Mouse (Mus musculus) stomach, embryonic 15.5 days (tissue): ENCODE measurements around the gene Tia1. TPM values are rescaled to one million over a fixed set of nuclear protein-coding genes. Genes with fewer than 3 reads are reported as not detected.

Experiments used
- ATAC-seq: fragments of 200-750 bp; cut with Nextera tagmentation; 2 replicates; pipeline ENCODE4 v1.8.0; 2017; ENCODE audit warnings: low read depth, moderate number of reproducible peaks, moderate TSS enrichment; ENCODE audit not compliant: insufficient read depth, low FRiP score
- H3K27ac ChIP-seq: fragments of 300-500 bp; sonication (generic); 2 replicates; pipeline ENCODE4 v1.5.1; 2015; ENCODE audit warnings: mild to moderate bottlenecking, inconsistent platforms
- H3K27me3 ChIP-seq: fragments of 300-500 bp; sonication (generic); replicated peaks from 2 replicates; pipeline ENCODE4 v1.6.1; 2015; ENCODE audit warnings: inconsistent platforms
- H3K36me3 ChIP-seq: fragments of 300-500 bp; sonication (generic); 2 replicates; pipeline ENCODE4 v1.6.1; 2015; ENCODE audit warnings: inconsistent platforms
- H3K4me1 ChIP-seq: fragments of 300-500 bp; sonication (generic); 2 replicates; pipeline ENCODE4 v1.6.1; 2015; ENCODE audit warnings: inconsistent platforms
- H3K4me2 ChIP-seq: fragments of 300-500 bp; sonication (generic); 2 replicates; pipeline ENCODE4 v1.6.1; 2015; ENCODE audit warnings: mild to moderate bottlenecking, inconsistent platforms
- H3K4me3 ChIP-seq: fragments of 300-500 bp; sonication (generic); replicated peaks from 2 replicates; pipeline ENCODE4 v1.5.1; 2015; ENCODE audit warnings: inconsistent platforms
- H3K9ac ChIP-seq: fragments of 300-500 bp; sonication (generic); 2 replicates; pipeline ENCODE4 v1.6.1; 2015; ENCODE audit warnings: inconsistent platforms
- H3K9me3 ChIP-seq: fragments of 300-500 bp; sonication (generic); 2 replicates; pipeline ENCODE4 v1.6.1; 2016; ENCODE audit warnings: inconsistent platforms
- WGBS: fragments of 180-500 bp; shearing (Covaris S2); methylation state at CpG from one replicate; pipeline ENCODE4 v1.1.7; 2015; 5-methylcytosine and 5-hydroxymethylcytosine counted together
- polyA plus RNA-seq: library from polyadenylated mRNA; unstranded; fragments of >200 nt; fragmentation: Nextera tagmentation; extraction: Ambion mirVana; gene quantifications from 2 replicates; pipeline ENCODE4 v1.2.1, GENCODE M21; 2015

Gene Tia1
- polyA plus RNA-seq, 1 experiment from 2014 or later = 158 TPM

DNA sequence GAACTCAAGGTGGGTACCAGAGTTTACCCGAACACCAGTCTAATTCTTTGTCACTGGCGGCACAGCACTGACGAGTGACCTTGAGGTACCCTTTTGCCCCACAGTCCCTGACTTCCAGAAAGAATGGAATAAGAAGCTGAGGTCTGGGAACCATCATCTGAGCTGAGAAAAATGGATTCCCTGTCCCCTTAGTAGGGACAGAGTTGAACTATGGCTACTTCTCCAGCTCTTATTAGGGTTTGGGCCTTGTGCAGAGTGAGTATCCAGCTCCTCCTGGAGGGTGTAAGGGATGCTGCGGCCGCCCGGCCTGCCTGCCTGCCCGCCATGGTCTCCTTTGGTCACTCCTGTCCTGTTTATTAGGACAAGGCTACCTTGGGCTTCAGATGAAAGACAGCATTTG, 69.1 kb downstream of the Tia1 start:
- WGBS = 48% methylated on average over 7 of the region's 7 CpGs
- ATAC-seq = no peak
- H3K4me2 ChIP-seq = peak overlapping the region; percentile 54
- 0 out of 2 replicates have a peak, but pooled peaks cover 2% of the 10 kb centered on the region for H3K36me3 ChIP-seq
- H3K9ac ChIP-seq = peak overlapping the region; percentile 6; the same call in 1 of the 2 replicates
- peak overlapping the region; percentile 36 for H3K4me3 ChIP-seq
- H3K9me3 ChIP-seq = no peaks in the 10 kb centered on the region
- H3K27ac ChIP-seq = peak overlapping the region; percentile 86
- H3K4me1 ChIP-seq = peaks cover 20% of the 10 kb centered on the region
- H3K27me3 ChIP-seq = no peaks in the 10 kb centered on the region

DNA sequence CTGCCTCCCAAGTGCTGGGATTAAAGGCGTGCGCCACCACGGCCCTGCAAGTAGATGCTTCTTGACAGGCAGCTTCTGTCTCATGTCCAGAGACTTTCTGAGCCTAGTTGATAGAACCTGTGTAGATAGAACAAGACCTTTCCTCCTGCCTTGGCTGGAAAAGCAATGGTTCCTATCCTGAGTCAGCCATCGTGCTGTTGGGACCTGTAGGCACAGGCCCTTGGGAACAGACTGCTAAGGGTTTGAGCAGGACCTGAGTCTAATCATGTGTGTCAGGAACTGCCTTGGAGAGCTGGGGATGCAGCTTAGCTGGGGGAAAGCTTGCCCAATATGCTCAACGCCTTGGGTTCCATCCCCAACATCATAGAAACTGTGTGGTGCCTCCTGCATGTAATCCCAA, 70.1 kb downstream of the Tia1 start:
- H3K27ac ChIP-seq = no peak overlapping the region
- no peak for ATAC-seq
- no peak overlapping the region for H3K4me2 ChIP-seq
- H3K9me3 ChIP-seq = no peaks in the 10 kb centered on the region
- no peak overlapping the region for H3K4me3 ChIP-seq
- H3K36me3 ChIP-seq = no peaks in the 10 kb centered on the region
- 95% methylated on average over 5 of the region's 5 CpGs for WGBS
- no peaks in the 10 kb centered on the region for H3K27me3 ChIP-seq
- H3K4me1 ChIP-seq = peaks cover 29% of the 10 kb centered on the region
- no peak overlapping the region for H3K9ac ChIP-seq

DNA sequence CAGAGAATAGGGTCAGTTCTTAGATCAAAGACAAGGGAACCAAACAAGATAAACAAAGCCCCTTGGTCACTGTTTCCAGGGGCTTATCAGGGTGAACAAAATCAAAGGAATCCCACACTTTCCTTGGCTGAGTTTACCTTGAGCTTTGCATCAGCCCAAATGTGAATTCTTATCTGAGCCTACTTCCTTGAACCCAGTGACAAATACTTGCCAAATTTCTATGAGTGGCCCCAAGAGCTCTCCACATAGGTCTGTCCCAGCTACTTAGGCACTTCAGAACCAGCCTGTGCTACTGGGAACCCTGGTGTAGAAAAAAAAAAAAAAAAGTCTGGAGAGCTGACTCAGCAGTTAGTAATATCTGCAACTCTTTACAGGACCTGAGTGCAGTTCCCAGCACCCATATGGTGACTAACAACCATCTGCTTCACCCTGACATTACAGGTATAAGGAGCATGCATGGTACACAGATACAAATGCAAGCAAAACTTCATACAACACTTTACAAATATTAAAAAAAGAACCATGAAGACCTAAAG, 70.7 kb downstream of the Tia1 start:
- Histone ChIP-seq H3K4me1 (peaks cover 35% of the 10 kb centered on the region), H3K9me3 (no peaks in the 10 kb centered on the region), H3K27me3 (no peaks in the 10 kb centered on the region), H3K9ac (no peak overlapping the region), H3K36me3 (no peaks in the 10 kb centered on the region), H3K4me2 (no peak overlapping the region), H3K4me3 (no peak overlapping the region), H3K27ac (no peak overlapping the region)
- no peak for ATAC-seq

DNA sequence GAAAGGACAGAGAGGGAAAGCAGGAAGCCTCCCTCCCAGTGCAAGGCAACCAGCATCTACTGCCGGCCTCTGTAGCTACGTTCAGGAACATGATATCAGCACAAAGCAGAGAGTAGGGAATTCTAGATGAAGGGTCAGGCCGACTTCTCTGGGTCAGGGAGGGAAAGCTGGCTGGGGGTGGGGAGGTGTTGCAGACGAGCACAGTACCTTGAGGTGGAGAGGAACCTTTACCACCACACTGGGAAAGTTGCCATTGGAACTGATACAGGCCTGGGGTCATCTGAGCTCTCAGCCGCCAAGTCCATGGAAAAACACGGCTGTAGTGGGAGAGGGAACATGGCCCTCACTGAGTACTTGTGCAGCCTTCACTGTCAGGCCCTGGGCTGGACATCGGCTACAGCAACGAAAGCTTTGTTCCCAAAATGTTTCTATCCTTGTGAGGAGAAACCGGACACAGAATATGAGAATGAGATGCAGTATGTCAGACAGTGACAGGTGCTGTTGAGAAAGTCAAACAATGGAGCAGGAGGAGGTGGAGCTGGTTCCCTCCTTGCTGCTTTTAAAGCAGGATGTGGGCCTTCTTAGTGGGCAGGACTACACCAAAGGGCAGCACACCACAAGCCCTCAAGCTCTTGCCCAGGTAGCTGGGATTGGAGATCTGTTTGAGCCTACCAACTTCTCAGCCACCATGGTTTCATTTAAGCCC, 71.6 kb downstream of the Tia1 start:
- no peak overlapping the region for H3K4me2 ChIP-seq
- H3K27ac ChIP-seq = peak overlapping the region; percentile 62
- H3K4me3 ChIP-seq = no peak overlapping the region
- no peak for ATAC-seq
- WGBS = 51% methylated on average over 9 of the region's 9 CpGs
- H3K36me3 ChIP-seq = no peaks in the 10 kb centered on the region
- peaks cover 42% of the 10 kb centered on the region for H3K4me1 ChIP-seq
- H3K9me3 ChIP-seq = no peaks in the 10 kb centered on the region
- no peak overlapping the region for H3K9ac ChIP-seq
- no peaks in the 10 kb centered on the region for H3K27me3 ChIP-seq

DNA sequence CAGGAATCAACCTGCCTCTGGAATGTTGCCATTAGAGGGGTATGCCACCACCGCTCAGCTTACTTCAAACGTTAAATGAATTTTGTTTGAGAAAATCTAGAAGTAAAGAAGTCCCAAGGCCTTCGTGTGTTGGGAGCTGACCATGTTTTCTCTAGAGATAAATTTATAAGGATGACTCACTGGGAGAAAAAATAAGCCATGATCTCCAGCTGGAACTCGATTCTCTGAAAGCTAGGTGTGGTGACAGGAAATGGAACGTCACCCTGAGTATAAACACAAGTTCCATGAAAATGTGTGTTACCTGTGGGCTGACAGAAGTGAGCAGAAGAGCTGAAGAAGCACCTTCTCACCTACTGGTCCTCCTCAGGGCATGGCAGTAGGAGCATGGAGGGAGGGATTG, 72.9 kb downstream of the Tia1 start:
- Histone ChIP-seq H3K27ac (no peak overlapping the region), H3K4me1 (peaks cover 44% of the 10 kb centered on the region), H3K9ac (no peak overlapping the region), H3K4me3 (no peak overlapping the region), H3K36me3 (no peaks in the 10 kb centered on the region), H3K4me2 (no peak overlapping the region), H3K27me3 (no peaks in the 10 kb centered on the region), H3K9me3 (no peaks in the 10 kb centered on the region)
- no peak for ATAC-seq
- 63% methylated on average over 5 of the region's 5 CpGs for WGBS

DNA sequence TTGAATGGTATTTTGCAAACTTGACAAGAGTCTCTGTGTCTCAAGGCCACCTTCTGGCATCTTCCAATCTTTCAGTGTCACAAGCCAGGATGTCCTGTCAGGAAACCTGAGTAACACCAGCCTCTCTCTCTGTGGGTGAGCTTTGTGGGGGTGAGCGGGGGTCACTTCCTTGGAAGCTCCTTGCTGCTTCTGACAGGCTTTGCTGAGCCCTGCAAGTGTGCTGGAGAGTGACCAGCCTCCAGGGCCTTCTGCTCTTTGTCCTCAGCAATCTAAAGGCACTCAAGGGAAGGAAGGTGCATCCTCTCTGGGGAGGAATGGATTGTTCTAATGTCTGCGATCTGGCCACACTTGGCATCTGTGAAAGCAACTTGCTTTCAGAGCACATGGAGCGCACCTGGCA, 75.3 kb downstream of the Tia1 start:
- Histone ChIP-seq H3K9ac (no peak overlapping the region), H3K27ac (peak overlapping the region; percentile 88), H3K36me3 (no peaks in the 10 kb centered on the region), H3K27me3 (no peaks in the 10 kb centered on the region), H3K4me1 (peaks cover 37% of the 10 kb centered on the region), H3K9me3 (no peaks in the 10 kb centered on the region), H3K4me3 (no peak overlapping the region), H3K4me2 (no peak overlapping the region)
- 61% methylated on average over 3 of the region's 3 CpGs for WGBS
- no peak for ATAC-seq

DNA sequence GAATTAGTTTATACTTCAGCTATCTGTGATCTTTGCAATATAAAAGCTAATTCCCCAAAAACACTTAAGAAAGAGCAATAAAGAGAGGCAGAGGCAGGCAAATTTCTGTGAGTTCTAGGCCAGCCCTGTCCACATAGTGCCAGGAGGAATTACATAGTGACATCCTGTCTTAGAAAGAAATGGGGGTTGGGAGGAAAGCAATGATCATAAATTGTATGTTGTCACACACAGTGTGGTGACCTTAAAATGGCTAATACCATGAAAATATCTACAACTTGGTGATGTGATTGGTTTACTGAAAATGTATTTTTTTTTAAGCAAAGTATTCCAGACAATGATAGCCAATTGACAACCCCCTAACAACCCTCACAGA, 75.8 kb downstream of the Tia1 start:
- H3K36me3 ChIP-seq = no peaks in the 10 kb centered on the region
- peaks cover 37% of the 10 kb centered on the region for H3K4me1 ChIP-seq

DNA sequence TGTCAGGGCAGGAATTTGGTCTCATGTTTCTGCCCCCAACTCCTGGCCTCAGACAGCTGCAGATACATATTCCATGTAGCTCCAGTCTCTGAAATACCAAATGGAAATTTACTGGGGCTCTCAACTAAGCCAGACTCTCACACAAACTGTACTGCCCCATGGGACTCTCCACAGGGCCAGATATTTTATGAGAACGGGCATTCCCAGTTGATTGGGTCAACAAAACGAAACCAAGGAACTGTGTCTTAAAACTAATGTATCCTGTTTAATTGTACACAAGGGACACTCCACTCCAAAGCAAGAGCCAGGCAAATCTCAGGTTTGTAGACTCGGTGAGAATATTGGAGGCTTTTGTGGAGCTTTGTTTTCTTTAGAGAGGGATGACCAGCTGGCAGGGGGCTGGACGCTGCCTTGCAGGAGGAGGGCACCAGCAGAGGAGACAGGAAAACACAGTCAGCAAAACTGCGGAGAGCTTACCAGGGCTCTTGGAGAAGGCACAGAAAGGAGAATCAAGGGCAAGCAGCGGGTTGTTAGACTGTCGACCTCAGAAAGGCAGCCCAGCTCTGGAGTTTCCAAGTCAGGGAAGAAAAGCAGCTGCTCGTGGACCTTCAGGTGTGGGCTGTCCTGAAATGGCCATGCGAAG, 76.3 kb downstream of the Tia1 start:
- peak overlapping the region; percentile 88 for H3K27ac ChIP-seq
- H3K9ac ChIP-seq = peak overlapping the region; percentile 19
- no peaks in the 10 kb centered on the region for H3K9me3 ChIP-seq
- ATAC-seq = no peak
- WGBS = 23% methylated on average over 9 of the region's 9 CpGs
- no peaks in the 10 kb centered on the region for H3K27me3 ChIP-seq
- H3K4me1 ChIP-seq = peaks cover 36% of the 10 kb centered on the region
- H3K36me3 ChIP-seq = no peaks in the 10 kb centered on the region
- peak overlapping the region; percentile 19; the same call in 1 of the 2 replicates for H3K4me3 ChIP-seq
- peak overlapping the region; percentile 44 for H3K4me2 ChIP-seq

More for the DNA sequence above, 75.8 kb downstream of the Tia1 start:
- H3K27me3 ChIP-seq = no peaks in the 10 kb centered on the region
- no peak for ATAC-seq
- no peak overlapping the region for H3K4me3 ChIP-seq
- no peaks in the 10 kb centered on the region for H3K9me3 ChIP-seq
- H3K9ac ChIP-seq = no peak overlapping the region
- H3K27ac ChIP-seq = peak overlapping the region; percentile 88
- no peak overlapping the region for H3K4me2 ChIP-seq

DNA sequence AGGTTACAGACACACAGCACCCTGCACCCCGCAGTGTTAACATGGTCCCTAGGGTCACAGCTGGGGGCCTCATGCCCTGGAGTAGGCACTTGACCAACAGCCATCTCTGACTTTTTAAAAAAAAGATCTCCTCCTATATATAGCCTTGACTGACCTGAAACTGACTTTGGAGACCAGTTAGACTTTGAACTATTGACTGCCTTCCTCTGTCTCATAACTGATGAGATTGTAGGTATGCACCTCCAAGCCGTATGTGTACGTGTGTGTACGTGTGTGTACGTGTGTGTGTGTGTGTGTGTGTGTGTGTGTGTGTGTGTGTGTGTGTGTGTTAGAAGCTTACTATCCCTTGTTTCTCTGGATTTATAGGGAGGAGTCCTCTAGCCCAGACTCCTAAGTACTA, 77.9 kb downstream of the Tia1 start:
- ATAC-seq = no peak
- H3K4me2 ChIP-seq = no peak overlapping the region
- WGBS = 83% methylated on average over 5 of the region's 5 CpGs

More for the DNA sequence above, 77.9 kb downstream of the Tia1 start:
- H3K9me3 ChIP-seq = no peaks in the 10 kb centered on the region
- H3K27ac ChIP-seq = peak overlapping the region; percentile 12; the same call in 1 of the 2 replicates
- H3K27me3 ChIP-seq = no peaks in the 10 kb centered on the region
- peaks cover 33% of the 10 kb centered on the region for H3K4me1 ChIP-seq
- no peak overlapping the region for H3K4me3 ChIP-seq
- no peak overlapping the region for H3K9ac ChIP-seq
- no peaks in the 10 kb centered on the region for H3K36me3 ChIP-seq

Other genes with a start within 250 kb of the Tia1 start
- 5.5 and 5.6 TPM in 2 replicates for gene Tgfa, start 209.0 kb upstream of the Tia1 start, polyA plus RNA-seq
- 124 and 134 TPM in 2 replicates for gene Fam136a, start 38.6 kb upstream of the Tia1 start, polyA plus RNA-seq
- 521 and 550 TPM in 2 replicates for gene Snrpg, start 32.9 kb upstream of the Tia1 start, polyA plus RNA-seq
- 93.0 and 97.9 TPM in 2 replicates for gene Pcyox1, start 7.1 kb upstream of the Tia1 start, polyA plus RNA-seq
- gene Gm44790, start 22.4 kb downstream of the Tia1 start, polyA plus RNA-seq = not detected in 2 replicates
- 20.9 and 24.9 TPM in 2 replicates for gene C87436, start 34.2 kb downstream of the Tia1 start, polyA plus RNA-seq
- gene Pcbp1, start 122.1 kb downstream of the Tia1 start, polyA plus RNA-seq = 518 and 529 TPM in 2 replicates
- 30.9 and 104 TPM in 2 replicates for gene Asprv1, start 223.9 kb downstream of the Tia1 start, polyA plus RNA-seq